Mouse (Mus musculus): ENCODE measurements at regions not wholly inside any gene's neighbourhood (a gene's known extent, or its start where the extent isn't known, plus 50 kb on each side); places are given as distances from the start of the nearest gene placed in this dataset.

DNA sequence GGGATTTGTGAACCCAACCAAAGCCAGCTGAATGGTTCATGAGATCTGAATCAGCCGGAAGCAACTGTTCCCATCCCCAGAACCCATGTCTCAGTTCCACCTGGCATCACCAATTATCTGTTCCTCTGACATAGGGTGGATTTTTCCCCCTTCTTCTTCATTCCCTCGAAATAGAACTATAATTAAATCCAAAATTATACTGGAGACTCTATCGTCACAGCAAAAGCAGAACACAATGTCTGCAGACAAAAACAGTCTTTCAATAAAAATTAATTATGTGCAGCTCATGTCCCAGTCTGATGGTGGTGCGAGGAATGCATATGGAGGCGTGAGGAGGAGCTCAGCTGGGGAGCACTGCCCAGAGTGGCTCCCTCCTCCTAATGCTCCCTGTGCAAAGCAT lies 280.4 kb downstream of the Emp1 start:
- no peak overlapping the region for H3K4me3 ChIP-seq (ENCODE audit: control insufficient read depth in 1 of 2, insufficient read depth in 1 of 2, low read depth in 2 of 2, low read length in 2 of 2)
- H3K4me1 ChIP-seq (ENCODE audit: control insufficient read depth in 1 of 2, insufficient read depth in 2 of 2, low read length in 2 of 2) = no peaks in the 10 kb centered on the region
- H3K9me3 ChIP-seq (replicated peaks; ENCODE audit: insufficient read depth, low read length) = no peaks in the 10 kb centered on the region
- no peak for DNase-seq (ENCODE audit: low read depth, low spot score)
- H3K27me3 ChIP-seq (ENCODE audit: control insufficient read depth in 1 of 2, insufficient read depth in 2 of 2, low read length in 2 of 2) = no peaks in the 10 kb centered on the region
- no peak overlapping the region for H3K27ac ChIP-seq (ENCODE audit: control insufficient read depth, low read depth, low read length)
- H3K79me2 ChIP-seq (ENCODE audit: control insufficient read depth, insufficient read depth, low read length, poor library complexity) = no peaks in the 10 kb centered on the region
- no peaks in the 10 kb centered on the region for H3K36me3 ChIP-seq (ENCODE audit: control insufficient read depth in 1 of 2, insufficient read depth in 2 of 2, low read length in 2 of 2)
- TF ChIP-seq NELFE (IDR thresholded peaks at IDR 0.05; ENCODE audit: low read depth, low read length) (no peak), CHD1 (IDR thresholded peaks at IDR 0.05; ENCODE audit: low read depth, low read length) (no peak), KAT2A (conservative IDR thresholded peaks at IDR 0.05; ENCODE audit: low read depth, low read length) (no peak), HCFC1 (IDR thresholded peaks at IDR 0.05; ENCODE audit: low read depth, low read length) (no peak), TAL1 (IDR thresholded peaks at IDR 0.05; ENCODE audit: low read length) (no peak), ZMIZ1 (IDR thresholded peaks at IDR 0.05; ENCODE audit: low read depth, low read length) (no peak), BHLHE40 (IDR thresholded peaks at IDR 0.05; ENCODE audit: borderline replicate concordance, low read depth, low read length) (no peak)
- no peak overlapping the region for H3K9ac ChIP-seq (ENCODE audit: control insufficient read depth, low read depth, low read length, poor library complexity, severe bottlenecking)

DNA sequence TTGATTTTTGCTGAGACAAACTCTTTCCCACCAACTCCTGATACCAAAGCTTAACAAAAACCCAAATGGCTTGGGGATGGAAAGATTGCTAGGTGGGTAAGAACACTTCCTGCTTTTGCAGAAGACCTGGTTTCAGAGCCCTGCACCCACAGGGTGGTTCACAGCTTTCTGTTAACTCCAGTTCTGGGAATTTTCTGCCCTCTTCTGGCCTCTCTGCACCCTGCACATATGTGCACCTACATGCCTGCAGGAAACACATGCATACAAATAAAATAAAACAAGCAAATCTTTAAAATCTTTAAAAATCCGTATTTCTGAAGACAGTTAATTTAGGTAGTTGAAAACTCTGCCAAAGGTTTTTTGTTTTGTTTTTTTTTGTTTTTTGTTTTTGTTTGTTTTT lies 283.8 kb downstream of the Emp1 start:
- Histone ChIP-seq H3K4me1 (ENCODE audit: control insufficient read depth in 1 of 2, insufficient read depth in 2 of 2, low read length in 2 of 2) (no peaks in the 10 kb centered on the region), H3K9ac (ENCODE audit: control insufficient read depth, low read depth, low read length, poor library complexity, severe bottlenecking) (no peak overlapping the region), H3K4me3 (ENCODE audit: control insufficient read depth in 1 of 2, insufficient read depth in 1 of 2, low read depth in 2 of 2, low read length in 2 of 2) (no peak overlapping the region), H3K27ac (ENCODE audit: control insufficient read depth, low read depth, low read length) (no peak overlapping the region), H3K36me3 (ENCODE audit: control insufficient read depth in 1 of 2, insufficient read depth in 2 of 2, low read length in 2 of 2) (no peaks in the 10 kb centered on the region), H3K9me3 (replicated peaks; ENCODE audit: insufficient read depth, low read length) (no peaks in the 10 kb centered on the region), H3K79me2 (ENCODE audit: control insufficient read depth, insufficient read depth, low read length, poor library complexity) (no peaks in the 10 kb centered on the region), H3K27me3 (ENCODE audit: control insufficient read depth in 1 of 2, insufficient read depth in 2 of 2, low read length in 2 of 2) (no peaks in the 10 kb centered on the region)
- no peak for DNase-seq (ENCODE audit: low read depth, low spot score)
- TF ChIP-seq CTCF (IDR thresholded peaks at IDR 0.05 in 2 of 3, conservative IDR thresholded peaks at IDR 0.05 in 1 of 3; ENCODE audit: control insufficient read depth in 1 of 3, insufficient read depth in 1 of 3, low read depth in 2 of 3, low read length in 3 of 3, poor library complexity in 1 of 3, severe bottlenecking in 1 of 3) (peak in 1 of 3 experiments; percentile 9; a peak in 1 of 6 replicates), HCFC1 (IDR thresholded peaks at IDR 0.05; ENCODE audit: low read depth, low read length) (no peak)

DNA sequence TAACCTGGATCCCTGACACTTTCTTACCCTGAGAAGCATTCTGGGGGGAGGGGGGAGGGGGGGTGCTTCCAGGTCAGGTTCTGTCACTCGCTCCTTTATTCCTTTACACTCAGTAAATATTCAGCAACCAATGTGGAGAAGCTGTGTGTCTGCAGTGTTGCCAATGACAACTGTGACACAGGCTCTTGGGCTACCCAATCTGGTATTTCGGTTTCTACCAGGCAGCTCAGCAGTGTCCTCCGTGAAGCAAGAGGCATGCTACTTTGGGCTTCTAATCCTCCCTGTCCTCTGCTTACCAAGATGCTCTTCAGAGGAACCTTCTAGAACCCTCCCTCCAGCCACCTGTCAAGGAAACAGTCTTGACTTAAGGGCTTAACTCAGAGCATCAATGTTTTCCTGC lies 290.7 kb downstream of the Emp1 start:
- Histone ChIP-seq H3K9me3 (replicated peaks; ENCODE audit: insufficient read depth, low read length) (no peaks in the 10 kb centered on the region), H3K4me3 (ENCODE audit: control insufficient read depth in 1 of 2, insufficient read depth in 1 of 2, low read depth in 2 of 2, low read length in 2 of 2) (no peak overlapping the region), H3K36me3 (ENCODE audit: control insufficient read depth in 1 of 2, insufficient read depth in 2 of 2, low read length in 2 of 2) (no peaks in the 10 kb centered on the region), H3K27me3 (ENCODE audit: control insufficient read depth in 1 of 2, insufficient read depth in 2 of 2, low read length in 2 of 2) (no peaks in the 10 kb centered on the region), H3K4me1 (ENCODE audit: control insufficient read depth in 1 of 2, insufficient read depth in 2 of 2, low read length in 2 of 2) (no peaks in the 10 kb centered on the region), H3K27ac (ENCODE audit: control insufficient read depth, low read depth, low read length) (no peak overlapping the region), H3K79me2 (ENCODE audit: control insufficient read depth, insufficient read depth, low read length, poor library complexity) (no peaks in the 10 kb centered on the region), H3K9ac (ENCODE audit: control insufficient read depth, low read depth, low read length, poor library complexity, severe bottlenecking) (no peak overlapping the region)
- DNase-seq (ENCODE audit: low read depth, low spot score) = no peak
- TF ChIP-seq MAZ (IDR thresholded peaks at IDR 0.05; ENCODE audit: low read depth, low read length) (no peak), ZKSCAN1 (IDR thresholded peaks at IDR 0.05; ENCODE audit: low read depth, low read length) (no peak), ELF1 (IDR thresholded peaks at IDR 0.05; ENCODE audit: low read depth, low read length) (no peak), ZNF384 (IDR thresholded peaks at IDR 0.05; ENCODE audit: low read depth, low read length) (no peak), TBP (IDR thresholded peaks at IDR 0.05; ENCODE audit: low read depth, low read length) (no peak), RCOR1 (IDR thresholded peaks at IDR 0.05; ENCODE audit: low read depth, low read length) (no peak), GABPA (IDR thresholded peaks at IDR 0.05; ENCODE audit: low read depth, low read length) (no peak), NRF1 (IDR thresholded peaks at IDR 0.05; ENCODE audit: insufficient read depth, low read depth, low read length, poor library complexity, severe bottlenecking) (no peak), ETS1 (IDR thresholded peaks at IDR 0.05; ENCODE audit: low read depth, low read length) (no peak)

Measured in MEL (cell line).